Mouse (Mus musculus) CD8-positive naive resting alpha-beta T cell, adult 2 months (primary cell): ENCODE results near the gene Bmt2.
A peak's percentile ranks its signal among the peaks of the same experiment; 100 is the strongest.

Experiments
- DNase-seq, 2 experiments: peaks; one replicate each; pipeline ENCODE4 v3.0.0; 2022; ENCODE audit warnings: low read depth in 2 of 2, low spot score in 2 of 2

Gene Bmt2

DNA sequence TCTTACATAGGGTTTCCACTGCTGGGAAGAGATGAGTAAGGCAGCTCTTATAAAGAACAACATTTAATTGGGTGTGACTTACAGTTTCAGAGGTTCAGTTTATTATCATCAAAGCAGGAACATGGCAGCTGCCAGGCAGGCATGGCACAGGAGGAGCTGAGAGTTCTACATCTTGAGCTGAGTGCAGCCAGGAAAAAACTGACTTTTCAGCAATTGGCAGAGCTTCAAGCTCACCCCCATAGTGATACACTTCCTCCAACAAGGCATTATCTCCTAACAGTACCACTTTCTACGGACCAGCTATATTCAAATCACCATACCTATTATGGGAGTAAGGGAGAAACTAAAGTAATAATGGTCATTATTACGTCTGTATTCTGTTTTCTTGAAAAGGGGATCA lies 58.1 kb downstream of the Bmt2 start:
- no peak for DNase-seq

- DNase-seq, result no peak
These were observed 60.7 kb downstream of the Bmt2 start for GRCm38 (mm10) chr6:13617110-13617509.

DNA sequence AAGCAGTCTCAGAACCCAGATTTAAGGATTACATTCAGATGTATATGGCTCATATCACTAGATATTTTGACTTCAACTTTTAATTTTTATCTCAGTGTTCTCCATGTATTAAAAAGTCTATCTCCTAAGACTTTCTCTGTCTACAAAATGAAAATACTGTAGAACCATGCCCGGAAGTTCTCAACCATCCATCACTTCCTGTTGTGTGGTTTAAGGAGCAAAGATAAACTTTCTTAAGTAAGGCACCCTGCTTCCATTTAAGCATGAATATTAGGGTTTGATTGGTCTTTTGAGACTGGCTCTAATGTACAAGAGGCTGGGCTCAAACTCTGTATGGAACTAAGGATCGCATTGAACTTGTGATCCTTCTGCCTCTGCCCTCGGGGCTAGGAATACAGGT lies 63.2 kb downstream of the Bmt2 start:
- no peak for DNase-seq

DNA sequence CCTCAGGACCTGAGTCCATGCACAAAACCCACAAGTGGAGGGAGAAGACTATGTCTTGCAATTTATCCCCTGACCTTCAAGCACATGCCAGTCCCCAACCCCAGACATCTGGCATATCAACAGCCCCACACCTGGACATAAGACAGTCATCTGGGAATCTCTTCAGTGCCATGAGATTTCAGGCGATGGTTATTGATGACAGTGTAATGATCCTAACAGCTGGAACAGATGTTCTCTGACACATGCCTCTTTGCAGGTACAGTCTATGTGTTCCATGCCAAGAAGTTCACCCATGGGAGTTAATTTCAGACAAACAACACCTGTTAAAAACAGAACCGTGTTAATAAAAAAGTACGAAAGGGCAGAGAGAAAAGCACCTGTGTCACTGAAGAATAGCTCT lies 64.1 kb downstream of the Bmt2 start:
- DNase-seq, result no peak

DNA sequence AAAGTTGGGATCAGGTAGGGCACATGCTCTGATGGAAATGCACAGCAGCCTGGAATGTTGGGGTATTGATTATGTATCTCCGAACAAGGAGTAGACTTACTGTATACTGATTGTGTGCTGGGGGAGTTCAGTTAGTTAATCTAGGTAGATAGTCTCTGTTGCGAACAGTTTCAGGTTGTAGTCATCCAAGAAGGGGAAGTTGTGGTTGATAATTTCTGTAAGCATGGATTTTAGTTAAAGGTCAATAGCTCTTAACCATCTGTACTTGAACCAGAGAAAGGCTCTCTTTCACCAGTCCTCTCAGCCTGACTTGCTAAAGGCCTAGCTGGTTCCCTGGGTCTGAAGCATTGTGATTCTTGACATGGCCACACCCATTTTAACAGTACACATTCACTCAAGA lies 66.9 kb downstream of the Bmt2 start:
- no peak for DNase-seq

GRCm38 (mm10) chr6:13609353-13610140 lies 68.2 kb downstream of the Bmt2 start:
- no peak for DNase-seq

DNA sequence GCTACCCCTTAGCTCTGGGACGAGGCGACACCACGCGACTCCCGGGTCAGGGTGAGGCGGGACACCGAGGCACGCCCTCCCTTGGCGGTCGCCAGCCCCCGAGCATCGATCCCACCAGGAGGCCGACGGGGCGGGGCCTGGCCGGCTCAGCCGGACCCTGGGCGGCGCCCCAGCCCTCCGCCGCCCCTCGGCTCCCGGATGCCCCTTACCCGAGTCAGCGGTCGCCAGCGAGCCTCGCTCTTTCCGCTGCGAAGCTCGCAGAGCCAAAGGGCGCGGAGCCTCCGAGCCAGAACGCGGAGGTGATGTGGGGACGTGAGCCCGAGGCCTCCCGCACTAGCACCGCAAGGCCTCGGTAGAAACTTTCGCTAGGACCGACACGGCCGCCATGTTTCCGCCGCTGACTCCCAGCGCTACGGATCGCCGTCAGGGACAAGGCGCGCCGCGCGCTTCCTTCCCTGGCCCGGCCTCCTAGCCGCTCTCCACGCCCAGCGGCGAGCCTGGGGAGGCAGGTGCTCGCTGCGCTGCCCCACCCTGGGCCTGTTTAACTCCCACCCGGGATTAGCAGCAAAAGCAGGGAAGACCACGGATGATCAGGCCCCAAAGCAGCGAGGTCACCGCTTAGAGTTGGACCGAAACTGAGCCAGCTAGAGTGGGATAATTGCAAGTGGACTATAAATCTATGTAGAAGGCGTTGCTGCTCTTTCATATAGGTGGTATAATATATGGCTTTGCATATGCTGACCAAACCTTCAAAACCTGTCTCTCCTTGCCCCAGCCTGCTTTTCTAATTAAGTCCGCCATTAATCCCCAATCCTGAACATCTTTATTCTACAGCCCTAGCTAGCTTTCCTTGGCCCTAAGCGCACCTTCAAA lies 69.9 kb downstream of the Bmt2 start, which contains the start of gene Tmem168:
TSS of gene Tmem168 (minus strand) at position 480 of the 873 bp plus-strand sequence.
- DNase-seq, result peak; percentile 81 to 89

- no peak for DNase-seq
These were observed 70.7 kb downstream of the Bmt2 start for GRCm38 (mm10) chr6:13606921-13607620.

DNA sequence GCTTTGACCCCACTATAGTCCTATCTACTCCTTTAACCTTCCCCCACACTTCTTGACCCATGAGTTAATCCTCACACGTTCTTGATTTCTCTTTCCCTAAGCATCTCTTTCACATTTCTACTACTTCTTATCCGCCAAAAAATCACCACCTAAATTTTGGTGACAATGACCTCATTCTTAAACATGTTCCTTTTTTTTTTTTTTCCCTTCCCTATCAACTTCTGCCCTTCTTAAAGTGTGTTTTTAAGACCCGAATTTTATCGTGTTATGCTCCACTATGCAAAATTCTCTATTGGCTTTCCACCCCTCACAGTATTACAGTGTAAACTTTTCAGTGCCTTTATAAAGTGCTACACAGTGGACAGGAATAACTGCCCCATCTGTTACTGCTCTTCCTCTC lies 71.4 kb downstream of the Bmt2 start:
- no peak for DNase-seq

- no peak for DNase-seq
These were observed 74.6 kb downstream of the Bmt2 start for GRCm38 (mm10) chr6:13603134-13603533.

DNA sequence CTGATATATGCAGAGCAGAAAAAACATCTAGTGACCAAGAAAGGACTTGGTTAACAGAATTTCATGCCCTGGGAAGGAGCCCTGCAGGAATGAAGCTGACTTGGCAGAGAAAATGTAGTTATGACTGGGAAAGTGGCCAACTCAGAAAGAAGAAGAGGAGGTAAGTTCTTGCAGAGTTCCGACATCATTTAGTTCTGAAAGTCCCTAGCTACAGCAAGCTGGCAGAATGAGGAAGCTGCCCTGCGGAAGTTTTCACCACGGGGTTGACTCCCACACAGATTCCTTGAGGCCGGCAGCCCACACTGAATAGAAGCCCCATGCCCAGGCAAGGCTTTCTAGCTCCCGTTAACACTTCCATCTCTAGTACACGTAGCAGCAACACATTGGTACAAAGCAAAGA lies 76.2 kb downstream of the Bmt2 start:
- DNase-seq, result no peak

- DNase-seq, result no peak
These were observed 79.4 kb downstream of the Bmt2 start for GRCm38 (mm10) chr6:13598239-13598923.

- DNase-seq, result no peak
These were observed 84.9 kb downstream of the Bmt2 start for GRCm38 (mm10) chr6:13592729-13593345.

- DNase-seq, result no peak
These were observed 91.2 kb downstream of the Bmt2 start for GRCm38 (mm10) chr6:13586560-13586959.

DNA sequence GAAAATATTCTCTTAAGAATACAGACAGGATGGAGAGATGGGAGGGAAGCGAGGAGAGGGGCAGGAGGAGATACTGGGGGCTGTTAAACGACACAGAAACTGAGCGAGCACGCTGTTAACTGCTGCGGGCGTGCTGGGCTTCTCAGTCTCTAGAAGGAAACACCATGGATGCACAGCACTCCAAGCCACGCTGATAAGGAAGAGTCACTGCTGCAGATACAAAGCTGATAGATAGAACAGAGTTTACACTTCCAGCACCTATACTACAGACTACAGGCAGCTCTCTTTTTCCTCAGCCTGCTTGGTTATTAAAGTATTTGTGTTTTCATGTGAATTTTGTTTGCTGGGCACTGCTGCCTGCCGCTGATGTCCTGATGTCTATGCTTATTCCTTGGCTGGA lies 91.6 kb downstream of the Bmt2 start:
- DNase-seq, result no peak

DNA sequence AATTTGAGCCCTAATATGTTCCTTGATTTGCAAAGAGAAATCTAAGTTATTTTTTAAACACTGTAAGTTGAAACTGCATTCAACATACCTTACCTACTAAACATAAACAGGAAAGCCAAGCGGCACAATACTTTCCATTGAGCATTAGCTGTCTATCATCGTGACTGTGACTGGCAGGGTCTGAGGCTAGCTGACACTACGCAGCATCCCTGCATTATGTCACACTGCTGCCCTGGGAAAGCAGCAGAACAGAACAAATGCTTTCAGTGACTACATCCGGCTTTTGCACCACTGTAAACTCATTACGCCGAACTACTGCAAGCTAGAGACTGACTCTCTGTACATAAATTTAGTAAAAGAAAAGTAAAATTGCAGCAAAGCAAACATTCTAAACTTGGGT lies 93.0 kb downstream of the Bmt2 start:
- DNase-seq, result no peak

GRCm38 (mm10) chr6:13582075-13582474 lies 95.7 kb downstream of the Bmt2 start:
- no peak for DNase-seq
